Mouse (Mus musculus) testis, adult 2 months (tissue): ENCODE measurements around the gene Ifna14.

Source experiments
- CTCF ChIP-seq: fragments of 200-500 bp; IDR thresholded peaks from 2 replicates; pipeline ENCODE4 v1.5.1; 2012; ENCODE audit warnings: low read depth, mild to moderate bottlenecking, inconsistent platforms, low read length, moderate library complexity; ENCODE audit not compliant: control insufficient read depth, insufficient read depth, insufficient replicate concordance
- POLR2A ChIP-seq: fragments of 200-500 bp; IDR thresholded peaks from 2 replicates; pipeline ENCODE4 v1.6.1; 2012; ENCODE audit warnings: low read depth, mild to moderate bottlenecking, inconsistent platforms, low read length, moderate library complexity; ENCODE audit not compliant: control insufficient read depth

DNA sequence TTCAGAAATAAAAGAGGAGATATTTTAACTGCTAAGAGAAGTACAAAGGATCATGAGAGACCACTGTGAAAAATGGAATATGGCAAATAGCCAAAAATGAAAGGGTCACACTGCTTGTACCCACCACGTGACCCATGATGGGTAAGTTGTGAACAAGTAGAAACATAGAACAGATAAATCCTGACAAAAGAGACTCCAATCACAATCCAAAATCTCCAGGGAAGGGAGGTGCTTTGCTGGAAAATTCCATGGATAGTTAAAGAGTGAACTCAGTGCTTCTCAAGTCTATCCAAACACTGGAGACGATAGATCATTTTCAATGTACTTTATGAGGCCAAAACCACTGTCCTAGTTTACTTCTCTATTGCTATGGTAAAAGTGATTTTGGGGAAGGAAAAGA is 40.7 kb downstream of the Ifna14 start:
- TF ChIP-seq POLR2A, result no peak
- no peak for TF ChIP-seq CTCF
